Comparison of ENCODE assay signal across 15 mouse cellular contexts in the genomic region with DNA sequence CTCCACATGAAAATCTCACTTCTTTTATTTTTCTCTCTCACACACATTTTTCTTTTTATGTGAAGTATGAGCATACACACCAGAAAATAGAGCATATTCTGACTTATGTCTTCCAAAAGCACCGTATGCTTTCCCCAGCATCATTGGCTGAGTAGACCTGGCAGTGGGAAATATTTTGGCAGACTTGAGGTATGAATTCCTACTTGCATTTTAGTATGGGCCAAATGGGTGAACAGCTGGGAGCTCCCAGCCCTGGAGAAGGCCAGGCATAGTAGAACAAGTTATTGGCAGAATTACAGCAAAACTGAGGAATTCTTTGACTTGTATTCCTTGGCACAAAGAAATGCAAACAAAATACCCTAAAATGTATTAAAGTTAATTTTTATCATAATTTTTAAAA.
A peak's percentile ranks its signal among the peaks of the same experiment; 100 is the strongest.
DNase-seq lines count a peak whose midpoint lies in the region; ATAC-seq and TF ChIP-seq lines count a peak whose summit lies in the region.
"Had no signal": no experiment of that assay in that cellular context is flagged by ENCODE, and none has a peak within 500 bp of the region (broad histone marks: within the 10 kb centered on the region; RNA-seq: fewer than 3 reads in every experiment).

No protein-coding gene starts in this region.

- no peaks in the 10 kb centered on the region for H3K9me3 ChIP-seq in embryonic facial prominence, embryonic 14.5 days (ENCODE audit: control insufficient read depth, low read length)
- H3K9me3 ChIP-seq in embryonic facial prominence, embryonic 10.5 days, result no peaks in the 10 kb centered on the region
- no peaks in the 10 kb centered on the region for H3K9me3 ChIP-seq in forebrain, postnatal 0 days (ENCODE audit: low read length)
- no peaks in the 10 kb centered on the region for H3K9me3 ChIP-seq in midbrain, embryonic 13.5 days
- H3K9me3 ChIP-seq: embryonic facial prominence, embryonic 13.5 days; kidney, embryonic 15.5 days; limb, embryonic 12.5 days; midbrain, embryonic 12.5 days had no signal

- no peak for ATAC-seq in embryonic facial prominence, embryonic 14.5 days (ENCODE audit: low read depth)
- peak; percentile 98 for ATAC-seq in cerebellum, adult (ENCODE audit: insufficient number of reproducible peaks, low FRiP score, low TSS enrichment)
- ATAC-seq in forebrain, postnatal 0 days, result peak; percentile 97
- ATAC-seq in midbrain, embryonic 13.5 days, result no peak
- ATAC-seq: hindbrain, embryonic 16.5 days had no signal

- H3K4me2 ChIP-seq in embryonic facial prominence, embryonic 14.5 days (ENCODE audit: low read depth, low read length), result no peak overlapping the region
- no peak overlapping the region for H3K4me2 ChIP-seq in forebrain, postnatal 0 days (ENCODE audit: low read depth)
- no peak overlapping the region for H3K4me2 ChIP-seq in midbrain, embryonic 13.5 days (replicated peaks)
- H3K4me2 ChIP-seq: embryonic facial prominence, embryonic 13.5 days; kidney, embryonic 15.5 days; limb, embryonic 12.5 days; midbrain, embryonic 12.5 days had no signal

- H3K4me1 ChIP-seq in embryonic facial prominence, embryonic 14.5 days (ENCODE audit: control insufficient read depth, insufficient read depth, low read length), result no peaks in the 10 kb centered on the region
- no peaks in the 10 kb centered on the region for H3K4me1 ChIP-seq in embryonic facial prominence, embryonic 10.5 days
- no peaks in the 10 kb centered on the region for H3K4me1 ChIP-seq in forebrain, postnatal 0 days (ENCODE audit: insufficient read depth)
- H3K4me1 ChIP-seq in midbrain, embryonic 13.5 days (replicated peaks), result no peaks in the 10 kb centered on the region
- H3K4me1 ChIP-seq: embryonic facial prominence, embryonic 13.5 days; kidney, embryonic 15.5 days; limb, embryonic 12.5 days; midbrain, embryonic 12.5 days had no signal

- intact Hi-C loops in left cerebral cortex, postnatal 14 days (cut with DNase I), result no loop called here

- no peak for TF ChIP-seq CTCF in forebrain, postnatal 0 days (IDR thresholded peaks at IDR 0.05; ENCODE audit: low read depth)

- no peaks in the 10 kb centered on the region for H3K27me3 ChIP-seq in embryonic facial prominence, embryonic 14.5 days (replicated peaks; ENCODE audit: control insufficient read depth, insufficient read depth, low read length)
- H3K27me3 ChIP-seq in embryonic facial prominence, embryonic 10.5 days (replicated peaks; ENCODE audit: low read depth, poor library complexity, severe bottlenecking), result no peaks in the 10 kb centered on the region
- no peaks in the 10 kb centered on the region for H3K27me3 ChIP-seq in forebrain, postnatal 0 days (ENCODE audit: insufficient read depth, low read length)
- H3K27me3 ChIP-seq in midbrain, embryonic 13.5 days, result no peaks in the 10 kb centered on the region
- H3K27me3 ChIP-seq: embryonic facial prominence, embryonic 13.5 days; kidney, embryonic 15.5 days; limb, embryonic 12.5 days; midbrain, embryonic 12.5 days had no signal

- 78% methylated on average over 1 of the region's 1 CpGs for WGBS in embryonic facial prominence, embryonic 14.5 days
- 92% methylated on average over 1 of the region's 1 CpGs for WGBS in embryonic facial prominence, embryonic 10.5 days
- WGBS in forebrain, postnatal 0 days, result 45% methylated on average over 1 of the region's 1 CpGs
- WGBS in midbrain, embryonic 13.5 days, result 87% methylated on average over 1 of the region's 1 CpGs

- H3K27ac ChIP-seq in embryonic facial prominence, embryonic 14.5 days (replicated peaks; ENCODE audit: low read depth, low read length), result no peak overlapping the region
- no peak overlapping the region for H3K27ac ChIP-seq in embryonic facial prominence, embryonic 10.5 days (replicated peaks)
- H3K27ac ChIP-seq in forebrain, postnatal 0 days (ENCODE audit: low read depth, low read length), result no peak overlapping the region
- no peak overlapping the region for H3K27ac ChIP-seq in midbrain, embryonic 13.5 days
- H3K27ac ChIP-seq: embryonic facial prominence, embryonic 13.5 days; kidney, embryonic 15.5 days; limb, embryonic 12.5 days; midbrain, embryonic 12.5 days had no signal

- no peak overlapping the region for H3K4me3 ChIP-seq in embryonic facial prominence, embryonic 14.5 days (ENCODE audit: low read depth, low read length)
- H3K4me3 ChIP-seq in embryonic facial prominence, embryonic 10.5 days, result no peak overlapping the region
- no peak overlapping the region for H3K4me3 ChIP-seq in forebrain, postnatal 0 days (ENCODE audit: low read depth, low read length)
- no peak overlapping the region for H3K4me3 ChIP-seq in midbrain, embryonic 13.5 days (replicated peaks)
- H3K4me3 ChIP-seq: embryonic facial prominence, embryonic 13.5 days; kidney, embryonic 15.5 days; limb, embryonic 12.5 days; midbrain, embryonic 12.5 days had no signal

- no peak overlapping the region for H3K9ac ChIP-seq in embryonic facial prominence, embryonic 14.5 days (ENCODE audit: low read depth, low read length)
- no peak overlapping the region for H3K9ac ChIP-seq in forebrain, postnatal 0 days
- no peak overlapping the region for H3K9ac ChIP-seq in midbrain, embryonic 13.5 days (replicated peaks)
- H3K9ac ChIP-seq: embryonic facial prominence, embryonic 13.5 days; kidney, embryonic 15.5 days; limb, embryonic 12.5 days; midbrain, embryonic 12.5 days had no signal

- no peaks in the 10 kb centered on the region for H3K36me3 ChIP-seq in embryonic facial prominence, embryonic 14.5 days (ENCODE audit: control insufficient read depth, insufficient read depth, low read length)
- H3K36me3 ChIP-seq in embryonic facial prominence, embryonic 10.5 days (replicated peaks), result no peaks in the 10 kb centered on the region
- no peaks in the 10 kb centered on the region for H3K36me3 ChIP-seq in forebrain, postnatal 0 days (ENCODE audit: insufficient read depth)
- H3K36me3 ChIP-seq in midbrain, embryonic 13.5 days, result no peaks in the 10 kb centered on the region
- H3K36me3 ChIP-seq: embryonic facial prominence, embryonic 13.5 days; kidney, embryonic 15.5 days; limb, embryonic 12.5 days; midbrain, embryonic 12.5 days had no signal

- DNase-seq in embryonic facial prominence, embryonic 14.5 days (ENCODE audit: low spot score), result peak; percentile 42
- no peak for DNase-seq in embryonic facial prominence, embryonic 10.5 days (ENCODE audit: low spot score)
- peak; percentile 76 for DNase-seq in forebrain, postnatal 0 days
- DNase-seq in left cerebral cortex, postnatal 14 days (ENCODE audit: low spot score in 2 of 2), result peak; percentile 2 to 18
- DNase-seq in kidney, postnatal 25 days, result no peak
- no peak for DNase-seq in kidney, postnatal 10 days
- DNase-seq: gastrocnemius, postnatal 10 days; thymus, postnatal 4 days had no signal

Comparison
In these comparisons a context has a peak if more than half of its experiments do, and no peak if none do; other contexts are left out.
1. DNase-seq: peak in embryonic facial prominence, embryonic 14.5 days (single experiment), forebrain, postnatal 0 days (single experiment) and left cerebral cortex, postnatal 14 days (2 of 2); none in embryonic facial prominence, embryonic 10.5 days (single experiment), kidney, postnatal 25 days (0 of 2) and kidney, postnatal 10 days (single experiment).
2. ATAC-seq: peak in cerebellum, adult (single experiment) and forebrain, postnatal 0 days (single experiment); none in embryonic facial prominence, embryonic 14.5 days (single experiment) and midbrain, embryonic 13.5 days (single experiment).